Mouse (Mus musculus): ENCODE results near the gene Sumf1.

DNA sequence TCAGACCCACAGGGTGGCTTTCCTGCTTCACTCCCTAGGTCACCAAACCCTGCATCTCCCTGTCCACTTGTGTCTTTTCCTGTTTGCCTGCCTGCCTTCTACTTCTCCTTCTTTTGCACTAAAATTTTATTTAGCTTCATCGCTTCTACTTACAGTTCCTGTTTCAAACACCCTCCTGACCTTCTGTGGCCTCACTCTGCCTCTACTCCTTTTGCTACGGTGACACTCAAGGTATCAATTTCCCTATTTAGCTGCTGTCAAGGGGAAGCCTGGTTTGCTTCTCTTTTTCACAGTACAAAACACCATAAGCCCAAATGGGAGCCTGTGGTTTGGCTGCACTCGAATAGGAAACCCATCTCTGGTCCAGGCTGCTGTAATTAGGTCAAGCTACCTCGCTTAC lies 11.7 kb upstream of the Sumf1 start:
- TF ChIP-seq POLR2A (IDR thresholded peaks at IDR 0.05; ENCODE audit: borderline replicate concordance, extremely low read depth, low read depth, low read length) (no peak), CTCF (IDR thresholded peaks at IDR 0.05; ENCODE audit: insufficient read depth, low read length) (no peak)
